Mouse (Mus musculus): ENCODE measurements around the gene Tmem254a. TPM values are rescaled to one million over a fixed set of nuclear protein-coding genes. Genes with fewer than 3 reads are reported as not detected.

The Tmem254a gene
- polyA plus RNA-seq (2017; shearing (Covaris generic)): 0.43 TPM

DNA sequence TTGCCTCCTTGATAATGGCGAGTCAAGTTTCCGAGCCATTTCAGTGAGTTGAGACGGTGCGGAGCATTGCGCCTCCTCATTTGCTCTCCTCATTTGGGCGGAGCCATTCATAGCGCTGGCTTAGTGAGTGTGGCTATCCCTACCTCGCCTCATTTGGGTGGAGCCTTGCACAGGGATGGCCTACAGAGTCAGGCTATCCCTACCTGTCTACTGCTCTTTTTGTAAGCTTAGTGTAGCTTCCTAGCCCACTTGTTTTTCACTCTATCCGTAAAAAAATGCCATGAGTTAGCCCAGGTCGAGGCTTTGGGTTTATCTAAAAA, at the start of gene Tmem254a:
TSS of gene Tmem254a (minus strand) at position 111 of the 320 bp plus-strand sequence.

DNA sequence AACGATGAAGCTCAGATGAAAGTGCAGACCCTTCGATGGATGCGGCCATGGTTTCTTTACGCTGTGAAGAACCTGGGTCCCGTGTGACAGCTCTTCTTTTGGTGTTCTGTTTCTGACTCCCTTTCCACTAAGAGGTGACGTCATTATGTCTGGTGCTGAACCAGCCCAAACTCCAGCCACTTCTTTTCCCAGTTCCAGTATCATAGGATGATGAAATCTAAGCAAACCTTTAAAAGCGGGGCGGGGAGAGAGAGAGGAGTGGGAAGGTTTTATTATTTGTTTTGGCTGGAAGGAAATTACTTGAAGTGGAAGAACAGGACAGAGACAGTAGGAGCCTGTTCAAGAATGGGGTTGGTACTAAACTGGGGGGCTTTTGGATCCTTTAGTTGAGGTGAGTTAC, 10.5 kb upstream of the Tmem254a start, which contains the start of gene Cphx1:
TSS of gene Cphx1 (plus strand) at position 301 of the 400 bp plus-strand sequence.

DNA sequence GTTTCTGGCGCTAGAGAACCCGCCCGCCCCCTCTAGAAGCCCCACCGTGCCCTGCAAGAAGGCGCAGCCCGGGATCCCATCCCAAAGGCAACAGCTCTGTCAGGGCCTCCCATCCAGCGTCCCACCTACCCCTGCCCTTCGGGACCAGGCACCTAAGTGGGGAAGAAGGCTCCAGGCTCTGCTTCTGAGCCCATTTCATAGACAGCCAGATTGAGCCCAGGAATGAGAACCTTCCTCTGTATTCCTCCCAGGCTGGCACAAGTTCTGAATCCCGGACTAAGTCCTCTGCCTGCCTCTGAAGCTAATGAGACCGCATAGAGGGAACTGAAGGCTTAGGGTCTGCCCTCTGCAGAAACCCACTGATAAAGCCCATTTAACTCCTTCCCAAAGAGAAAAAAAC, 24.5 kb downstream of the Tmem254a start, which contains the start of gene Plac9a:
TSS of gene Plac9a (minus strand) at position 101 of the 400 bp plus-strand sequence.

Other genes starting within 250 kb of the Tmem254a start
- gene Ppif, start 233.5 kb downstream of the Tmem254a start, polyA plus RNA-seq (2017; shearing (Covaris generic)): 29.0 TPM
- 1.2 TPM for gene Zcchc24, start 158.6 kb downstream of the Tmem254a start, polyA plus RNA-seq (2017; shearing (Covaris generic))
- gene Anxa11, start 85.5 kb downstream of the Tmem254a start, polyA plus RNA-seq (2017; shearing (Covaris generic)): 37.9 TPM
- gene Plac9a, start 24.6 kb downstream of the Tmem254a start, polyA plus RNA-seq (2017; shearing (Covaris generic)): not detected
- gene Cphx1, start 10.6 kb upstream of the Tmem254a start, polyA plus RNA-seq (2017; shearing (Covaris generic)): 1.2 TPM
- gene Duxbl1, start 50.9 kb upstream of the Tmem254a start, polyA plus RNA-seq (2017; shearing (Covaris generic)): 0.62 TPM
- not detected for gene Gm9780, start 115.0 kb upstream of the Tmem254a start, polyA plus RNA-seq (2017; shearing (Covaris generic))
- gene Tmem254c, start 139.7 kb upstream of the Tmem254a start, polyA plus RNA-seq (2017; shearing (Covaris generic)): 16.0 TPM
- gene Cphx2, start 153.8 kb upstream of the Tmem254a start, polyA plus RNA-seq (2017; shearing (Covaris generic)): not detected
- gene Cphx3, start 154.6 kb upstream of the Tmem254a start, polyA plus RNA-seq (2017; shearing (Covaris generic)): not detected
- gene Duxbl2, start 190.7 kb upstream of the Tmem254a start, polyA plus RNA-seq (2017; shearing (Covaris generic)): not detected